Mouse (Mus musculus) liver, adult 10 weeks (tissue): ENCODE results near the gene Rars2. TPM values are rescaled to one million over a fixed set of nuclear protein-coding genes. Genes with fewer than 3 reads are reported as not detected.

Experiments
- polyA plus RNA-seq: library from polyadenylated mRNA; stranded (reverse); fragments of 350-450 nt; fragmentation: Illumina TruSeq; extraction: RNeasy Lipid Tissue Mini Kit (QIAGEN cat#74804); gene quantifications from one replicate; pipeline ENCODE4 v1.2.3, GENCODE M21; 2014; ENCODE audit warnings: low read depth, low replicate concordance

The Rars2 gene
- 22.2 TPM for polyA plus RNA-seq

GRCm38 (mm10) chr4:34614630-34615094 is at the start of gene Rars2, which contains the start of gene Orc3:
Gene Rars2, plus strand, starts transcription at chr4:34614957.
Gene Orc3, minus strand, starts transcription at chr4:34614944.

GRCm38 (mm10) chr4:34686874-34687567 is 72.3 kb downstream of the Rars2 start, which contains the start of gene Slc35a1:
Gene Slc35a1, minus strand, starts transcription at chr4:34687438.

Other genes starting within 250 kb of the Rars2 start
- gene Akirin2, start 64.0 kb upstream of the Rars2 start, polyA plus RNA-seq, result 57.7 TPM
- gene Orc3, start within 50 bp of the Rars2 start, polyA plus RNA-seq, result 44.7 TPM
- 51.2 TPM for gene Slc35a1, start 72.5 kb downstream of the Rars2 start, polyA plus RNA-seq
- gene Cfap206, start 115.2 kb downstream of the Rars2 start, polyA plus RNA-seq, result not detected
- not detected for gene Gm136, start 141.3 kb downstream of the Rars2 start, polyA plus RNA-seq
- gene Smim8, start 163.5 kb downstream of the Rars2 start, polyA plus RNA-seq, result 63.8 TPM